Mouse (Mus musculus) cerebellum, adult 11 months (tissue): ENCODE measurements around the gene Fam83f.
A peak's percentile ranks its signal among the peaks of the same experiment; 100 is the strongest.

ENCODE experiments used
- DNase-seq: peaks from one replicate; pipeline ENCODE4 v3.0.0; 2022

Fam83f gene

GRCm38 (mm10) chr15:80672810-80673209 lies 1.2 kb downstream of the Fam83f start:
- no peak for DNase-seq

- DNase-seq = no peak
These were observed 1.9 kb downstream of the Fam83f start for GRCm38 (mm10) chr15:80673337-80674095.

GRCm38 (mm10) chr15:80674700-80675099 lies 3.1 kb downstream of the Fam83f start:
- DNase-seq = no peak

GRCm38 (mm10) chr15:80679515-80680215 lies 8.0 kb downstream of the Fam83f start:
- no peak for DNase-seq

- DNase-seq = no peak
These were observed 8.8 kb downstream of the Fam83f start for GRCm38 (mm10) chr15:80680347-80681030.

GRCm38 (mm10) chr15:80681466-80681881 lies 9.8 kb downstream of the Fam83f start:
- DNase-seq = no peak

- DNase-seq = no peak
These were observed 10.7 kb downstream of the Fam83f start for GRCm38 (mm10) chr15:80682343-80682742.

- no peak for DNase-seq
These were observed 11.5 kb downstream of the Fam83f start for GRCm38 (mm10) chr15:80683151-80683550.

GRCm38 (mm10) chr15:80683990-80684389 lies 12.3 kb downstream of the Fam83f start:
- DNase-seq = no peak

- no peak for DNase-seq
These were observed 13.3 kb downstream of the Fam83f start for GRCm38 (mm10) chr15:80684786-80685602.

GRCm38 (mm10) chr15:80685603-80685895 lies 13.9 kb downstream of the Fam83f start:
- DNase-seq = no peak

- no peak for DNase-seq
These were observed 16.9 kb downstream of the Fam83f start for GRCm38 (mm10) chr15:80688536-80688935.

- no peak for DNase-seq
These were observed 21.8 kb downstream of the Fam83f start for GRCm38 (mm10) chr15:80693492-80693891.

GRCm38 (mm10) chr15:80694125-80694910 lies 22.7 kb downstream of the Fam83f start:
- DNase-seq = peak; percentile 76

GRCm38 (mm10) chr15:80697564-80697963 lies 25.9 kb downstream of the Fam83f start:
- DNase-seq = no peak

- DNase-seq = no peak
These were observed 30.0 kb downstream of the Fam83f start for GRCm38 (mm10) chr15:80701481-80702257.

GRCm38 (mm10) chr15:80702910-80703309 lies 31.3 kb downstream of the Fam83f start:
- DNase-seq = no peak

- no peak for DNase-seq
These were observed 31.8 kb downstream of the Fam83f start for GRCm38 (mm10) chr15:80703495-80703894.

- DNase-seq = peak; percentile 80
These were observed 32.6 kb downstream of the Fam83f start for GRCm38 (mm10) chr15:80704267-80704666.

GRCm38 (mm10) chr15:80705828-80706549 lies 34.3 kb downstream of the Fam83f start:
- DNase-seq = peak; percentile 83

- DNase-seq = no peak
These were observed 34.9 kb downstream of the Fam83f start for GRCm38 (mm10) chr15:80706596-80706995.
